Mouse (Mus musculus) cerebellum, adult 8-10 months (tissue): ENCODE results near the gene 4930556J24Rik.
"Not testable (repeated sequence)": the region's sequence is repeated elsewhere in the genome, so short reads cannot be mapped to it uniquely, and the experiment has no call there.

Experiments used
- DNase-seq: peaks from one replicate; pipeline ENCODE4 v3.0.0; 2022

The 4930556J24Rik gene

GRCm38 (mm10) chr11:3976678-3977077 is at the start of gene 4930556J24Rik:
Gene 4930556J24Rik, minus strand, starts transcription at chr11:3976778.
- no peak for DNase-seq

- no peak for DNase-seq
Observed at GRCm38 (mm10) chr11:4023321-4023720, 46.7 kb upstream of the 4930556J24Rik start.

- not testable (repeated sequence) for DNase-seq
Observed at GRCm38 (mm10) chr11:4022111-4022510, 45.5 kb upstream of the 4930556J24Rik start.

- DNase-seq, result not testable (repeated sequence)
Observed at GRCm38 (mm10) chr11:4015796-4016195, 39.2 kb upstream of the 4930556J24Rik start.

- no peak for DNase-seq
Observed at GRCm38 (mm10) chr11:4012616-4013015, 36.0 kb upstream of the 4930556J24Rik start.

GRCm38 (mm10) chr11:4006462-4006861 is 29.9 kb upstream of the 4930556J24Rik start:
- DNase-seq, result no peak

- no peak for DNase-seq
Observed at GRCm38 (mm10) chr11:4005220-4005805, 28.7 kb upstream of the 4930556J24Rik start.

- peak; percentile 41 for DNase-seq
Observed at GRCm38 (mm10) chr11:4001603-4002002, 25.0 kb upstream of the 4930556J24Rik start.

GRCm38 (mm10) chr11:3999547-3999946 is 23.0 kb upstream of the 4930556J24Rik start:
- no peak for DNase-seq

- DNase-seq, result no peak
Observed at GRCm38 (mm10) chr11:3997978-3998720, 21.6 kb upstream of the 4930556J24Rik start.

GRCm38 (mm10) chr11:3996840-3997239 is 20.3 kb upstream of the 4930556J24Rik start:
- DNase-seq, result no peak

GRCm38 (mm10) chr11:3995511-3995910 is 18.9 kb upstream of the 4930556J24Rik start:
- DNase-seq, result no peak

- DNase-seq, result no peak
Observed at GRCm38 (mm10) chr11:3993914-3994313, 17.3 kb upstream of the 4930556J24Rik start.

- no peak for DNase-seq
Observed at GRCm38 (mm10) chr11:3993132-3993531, 16.6 kb upstream of the 4930556J24Rik start.

GRCm38 (mm10) chr11:3989748-3990147 is 13.2 kb upstream of the 4930556J24Rik start:
- DNase-seq, result no peak

- DNase-seq, result no peak
Observed at GRCm38 (mm10) chr11:3983863-3984745, 7.5 kb upstream of the 4930556J24Rik start.

GRCm38 (mm10) chr11:3983291-3983862 is 6.8 kb upstream of the 4930556J24Rik start, which contains the start of gene Gal3st1:
Gene Gal3st1, plus strand, starts transcription at chr11:3983636.
- no peak for DNase-seq

GRCm38 (mm10) chr11:3982275-3983209 is 6.0 kb upstream of the 4930556J24Rik start:
- no peak for DNase-seq

GRCm38 (mm10) chr11:3981536-3981935 is 5.0 kb upstream of the 4930556J24Rik start:
- DNase-seq, result no peak

GRCm38 (mm10) chr11:3978421-3978820 is 1.8 kb upstream of the 4930556J24Rik start:
- DNase-seq, result no peak

GRCm38 (mm10) chr11:3974311-3974710 is 2.3 kb downstream of the 4930556J24Rik start:
- no peak for DNase-seq

- no peak for DNase-seq
Observed at GRCm38 (mm10) chr11:3973081-3973480, 3.5 kb downstream of the 4930556J24Rik start.
